Comparison of ENCODE assay signal across 8 mouse cellular contexts in the genomic region with DNA sequence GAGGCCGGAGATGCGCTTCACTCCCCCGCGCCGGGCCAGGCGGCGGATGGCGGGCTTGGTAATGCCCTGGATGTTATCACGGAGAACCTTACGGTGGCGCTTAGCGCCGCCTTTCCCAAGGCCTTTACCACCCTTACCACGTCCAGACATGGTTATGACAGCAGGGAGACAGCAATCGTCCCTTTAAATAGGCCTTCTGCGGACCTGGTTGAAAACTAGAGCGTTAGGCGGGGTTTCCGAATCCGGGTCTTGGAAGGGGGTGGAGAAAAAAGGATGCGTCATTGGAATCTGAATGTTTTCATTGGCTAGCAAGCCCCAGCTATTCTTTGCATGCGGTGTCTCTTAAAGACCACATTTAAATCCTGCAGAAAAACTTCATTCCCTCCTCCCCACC. TPM values are rescaled to one million over a fixed set of nuclear protein-coding genes. Genes with fewer than 3 reads are reported as not detected.
DNase-seq lines count a peak whose midpoint lies in the region; ATAC-seq and TF ChIP-seq lines count a peak whose summit lies in the region.

Hist1h4c (minus strand) TSS at position 155 of the 394 bp plus-strand sequence.

- H3K9ac ChIP-seq in CH12.LX (ENCODE audit: insufficient read depth, low read depth): peak within 1 kb of the TSS; percentile 67
- H3K9ac ChIP-seq in forebrain, embryonic 11.5 days (ENCODE audit: low read length): peak within 1 kb of the TSS; percentile 43
- peak within 1 kb of the TSS; percentile 68 for H3K9ac ChIP-seq in heart, embryonic 16.5 days (ENCODE audit: low read length)
- H3K9ac ChIP-seq in liver, embryonic 15.5 days: peak within 1 kb of the TSS; percentile 66
- H3K9ac ChIP-seq in neural tube, embryonic 12.5 days: peak within 1 kb of the TSS; percentile 54

- H3K9me3 ChIP-seq in CH12.LX (replicated peaks; ENCODE audit: low read length): no peaks in the 10 kb centered on the region
- no peaks in the 10 kb centered on the region for H3K9me3 ChIP-seq in forebrain, embryonic 11.5 days (ENCODE audit: control insufficient read depth, low read length)
- no peaks in the 10 kb centered on the region for H3K9me3 ChIP-seq in heart, embryonic 16.5 days (replicated peaks; ENCODE audit: control insufficient read depth, low read length)
- no peaks in the 10 kb centered on the region for H3K9me3 ChIP-seq in liver, embryonic 15.5 days (replicated peaks)
- H3K9me3 ChIP-seq in neural tube, embryonic 12.5 days: no peaks in the 10 kb centered on the region

- peak within 1 kb of the TSS; percentile 89 for H3K27ac ChIP-seq in CH12.LX (ENCODE audit: insufficient read depth, low read depth)
- peak within 1 kb of the TSS; percentile 81 for H3K27ac ChIP-seq in forebrain, embryonic 11.5 days (ENCODE audit: low read depth, low read length)
- H3K27ac ChIP-seq in heart, embryonic 16.5 days (ENCODE audit: low read length): peak within 1 kb of the TSS; percentile 92
- peak within 1 kb of the TSS; percentile 99 for H3K27ac ChIP-seq in liver, embryonic 15.5 days (replicated peaks)
- H3K27ac ChIP-seq in neural tube, embryonic 12.5 days: peak within 1 kb of the TSS; percentile 70

- 0% methylated on average over 19 of the region's 22 CpGs for WGBS in forebrain, embryonic 11.5 days
- under 1% methylated on average over 20 of the region's 22 CpGs for WGBS in heart, embryonic 16.5 days
- WGBS in liver, embryonic 15.5 days (ENCODE audit: insufficient replicate concordance): under 1% methylated on average over 22 of the region's 22 CpGs
- under 1% methylated on average over 20 of the region's 22 CpGs for WGBS in neural tube, embryonic 12.5 days

- DNase-seq in CH12.LX (ENCODE audit: extremely low read depth): peak; percentile 98
- DNase-seq in c-Kit-positive CD71-positive TER-119-negative erythroid progenitor cells, embryonic 14.5 days (ENCODE audit: low read depth): peak; percentile 97
- peak; percentile 97 for DNase-seq in forebrain, embryonic 11.5 days (ENCODE audit: low spot score)
- DNase-seq in kidney, postnatal 36 days: peak; percentile 97 to 98
- peak; percentile 99 for DNase-seq in telencephalon, adult 2 months (ENCODE audit: low read depth, low spot score)

- TF ChIP-seq EP300 in CH12.LX (IDR thresholded peaks at IDR 0.05; ENCODE audit: low read length): no peak

- no peaks in the 10 kb centered on the region for H3K36me3 ChIP-seq in CH12.LX (replicated peaks in 1 of 2; ENCODE audit: control insufficient read depth in 1 of 2, insufficient read depth in 1 of 2, low read length in 1 of 2)
- no peaks in the 10 kb centered on the region for H3K36me3 ChIP-seq in forebrain, embryonic 11.5 days (ENCODE audit: control insufficient read depth, insufficient read depth, low read length)
- H3K36me3 ChIP-seq in heart, embryonic 16.5 days (ENCODE audit: control insufficient read depth, insufficient read depth): no peaks in the 10 kb centered on the region
- peaks cover 1% of the 10 kb centered on the region; the same call in 1 of the 2 replicates for H3K36me3 ChIP-seq in liver, embryonic 15.5 days (replicated peaks)
- H3K36me3 ChIP-seq in neural tube, embryonic 12.5 days: no peaks in the 10 kb centered on the region

- peak; percentile 96 for ATAC-seq in forebrain, embryonic 11.5 days (replicated peaks; ENCODE audit: low FRiP score)
- peak; percentile 96 for ATAC-seq in heart, embryonic 16.5 days (replicated peaks; ENCODE audit: extremely low read depth, insufficient read depth, low FRiP score)
- peak; percentile 90 for ATAC-seq in liver, embryonic 15.5 days (ENCODE audit: insufficient read depth)
- ATAC-seq in neural tube, embryonic 12.5 days (ENCODE audit: low FRiP score, low read depth): peak; percentile 95

- no peaks in the 10 kb centered on the region for H3K79me2 ChIP-seq in CH12.LX (replicated peaks; ENCODE audit: control insufficient read depth, extremely low read depth, insufficient read depth, poor library complexity, severe bottlenecking)

- in situ Hi-C loops in CH12.LX (cut with MboI; ENCODE audit: low pct_ligation_motif_present, low pct_unique_long_range_greater_than_20kb, low sequenced_read_pairs): no loop called here

- H3K4me2 ChIP-seq in CH12.LX (ENCODE audit: insufficient read depth, low read depth, poor library complexity, severe bottlenecking): peak within 1 kb of the TSS; percentile 93; the same call in 1 of the 2 replicates
- H3K4me2 ChIP-seq in forebrain, embryonic 11.5 days (ENCODE audit: low read depth, low read length, severe bottlenecking): peak within 1 kb of the TSS; percentile 45
- H3K4me2 ChIP-seq in heart, embryonic 16.5 days (ENCODE audit: low read depth, low read length): peak within 1 kb of the TSS; percentile 85
- peak within 1 kb of the TSS; percentile 70 for H3K4me2 ChIP-seq in liver, embryonic 15.5 days
- peak within 1 kb of the TSS; percentile 77 for H3K4me2 ChIP-seq in neural tube, embryonic 12.5 days (replicated peaks)

- peak; percentile 100 for TF ChIP-seq POLR2A in CH12.LX (IDR thresholded peaks at IDR 0.05; ENCODE audit: low read depth, low read length)

- peak within 1 kb of the TSS; percentile 26 to 47 (median 32) for H3K4me3 ChIP-seq in CH12.LX (replicated peaks in 1 of 3; ENCODE audit: low read depth in 2 of 3, low read length in 2 of 3, poor library complexity in 1 of 3)
- peak within 1 kb of the TSS; percentile 36 for H3K4me3 ChIP-seq in forebrain, embryonic 11.5 days (ENCODE audit: low read depth, low read length)
- peak within 1 kb of the TSS; percentile 59 for H3K4me3 ChIP-seq in heart, embryonic 16.5 days (ENCODE audit: low read length)
- peak within 1 kb of the TSS; percentile 58 for H3K4me3 ChIP-seq in liver, embryonic 15.5 days (replicated peaks)
- H3K4me3 ChIP-seq in neural tube, embryonic 12.5 days: peak within 1 kb of the TSS; percentile 41

- TF ChIP-seq CTCF in CH12.LX (conservative IDR thresholded peaks at IDR 0.05 in 1 of 2, IDR thresholded peaks at IDR 0.05 in 1 of 2; ENCODE audit: low read depth in 2 of 2, low read length in 2 of 2): no peak

- H3K4me1 ChIP-seq in CH12.LX (ENCODE audit: control insufficient read depth in 1 of 2, insufficient read depth in 2 of 2): peaks cover 2 to 49% of the 10 kb centered on the region in 2 experiments; a peak in 2 of 4 replicates
- H3K4me1 ChIP-seq in forebrain, embryonic 11.5 days (replicated peaks; ENCODE audit: control insufficient read depth, insufficient read depth, low read length): no peaks in the 10 kb centered on the region
- peaks cover 6% of the 10 kb centered on the region; the same call in 1 of the 2 replicates for H3K4me1 ChIP-seq in heart, embryonic 16.5 days (ENCODE audit: control insufficient read depth, insufficient read depth, low read length)
- peaks cover 49% of the 10 kb centered on the region for H3K4me1 ChIP-seq in liver, embryonic 15.5 days (replicated peaks)
- H3K4me1 ChIP-seq in neural tube, embryonic 12.5 days: peaks cover 6% of the 10 kb centered on the region; the same call in 1 of the 2 replicates

- TF ChIP-seq RAD21 in CH12.LX (IDR thresholded peaks at IDR 0.05; ENCODE audit: low read depth, low read length): no peak

- no peaks in the 10 kb centered on the region for H3K27me3 ChIP-seq in CH12.LX (replicated peaks)
- no peaks in the 10 kb centered on the region for H3K27me3 ChIP-seq in forebrain, embryonic 11.5 days (ENCODE audit: control insufficient read depth, insufficient read depth, low read length)
- no peaks in the 10 kb centered on the region for H3K27me3 ChIP-seq in heart, embryonic 16.5 days (ENCODE audit: control insufficient read depth, insufficient read depth, low read length)
- no peaks in the 10 kb centered on the region for H3K27me3 ChIP-seq in liver, embryonic 15.5 days
- no peaks in the 10 kb centered on the region for H3K27me3 ChIP-seq in neural tube, embryonic 12.5 days (replicated peaks)

- dilution Hi-C loops in CH12.LX (cut with MboI; ENCODE audit: extremely low pct_ligation_motif_present, extremely low pct_unique_long_range_greater_than_20kb, low sequenced_read_pairs): loop anchor here (10.0 kb wide), 1 partner anchor 47 kb away; the partner anchor contains the start of genes Hist1h2bb and Hist1h3c

TF ChIP-seq in CH12.LX, 34 proteins besides CTCF, POLR2A, EP300 and RAD21 (continues in another document):
- TF ChIP-seq TBP (conservative IDR thresholded peaks at IDR 0.05; ENCODE audit: low read depth, low read length) (peak; percentile 99), NELFE (IDR thresholded peaks at IDR 0.05; ENCODE audit: low read depth, low read length) (peak; percentile 100), ZNF384 (IDR thresholded peaks at IDR 0.05; ENCODE audit: low read depth, low read length) (peak; percentile 27; the same call in 1 of the 2 replicates), UBTF (IDR thresholded peaks at IDR 0.05; ENCODE audit: low read depth, low read length) (peak; percentile 98), CHD2 (IDR thresholded peaks at IDR 0.05; ENCODE audit: low read length) (peak; percentile 62; the same call in 1 of the 2 replicates), E2F4 (IDR thresholded peaks at IDR 0.05; ENCODE audit: insufficient replicate concordance, low read depth, low read length) (peak; percentile 77; the same call in 1 of the 2 replicates), ZKSCAN1 (IDR thresholded peaks at IDR 0.05; ENCODE audit: borderline replicate concordance, low read depth, low read length) (no peak), TCF12 (IDR thresholded peaks at IDR 0.05; ENCODE audit: low read depth, low read length) (peak; percentile 95), SIN3A (IDR thresholded peaks at IDR 0.05; ENCODE audit: low read length) (peak; percentile 98), CHD1 (IDR thresholded peaks at IDR 0.05; ENCODE audit: low read depth, low read length) (0 out of 2 replicates have a peak, but pooled peaks have one; percentile 18), JUN (IDR thresholded peaks at IDR 0.05; ENCODE audit: insufficient read depth, low read depth, low read length) (no peak), SMC3 (IDR thresholded peaks at IDR 0.05; ENCODE audit: low read depth, low read length) (no peak), NRF1 (IDR thresholded peaks at IDR 0.05; ENCODE audit: low read depth, low read length) (peak; percentile 50; the same call in 1 of the 2 replicates), USF2 (conservative IDR thresholded peaks at IDR 0.05; ENCODE audit: low read depth, low read length) (no peak), BHLHE40 (IDR thresholded peaks at IDR 0.05; ENCODE audit: low read depth, low read length) (peak; percentile 37; the same call in 1 of the 2 replicates), ZC3H11A (IDR thresholded peaks at IDR 0.05; ENCODE audit: low read depth, low read length) (no peak), HCFC1 (IDR thresholded peaks at IDR 0.05; ENCODE audit: low read depth, low read length) (peak; percentile 87)

RNA-seq across cellular contexts. Expression of gene Hist1h4c, which starts in this region (rescaled TPM):
- 1,176 and 1,374 TPM in 2 replicates for total RNA-seq in CH12.LX (2012; rRNA removed)
- 3.9 and 6.9 TPM in 2 replicates for total RNA-seq in CH12.LX (2014; rRNA removed)
- 0.76 and 1.2 TPM in 2 replicates for polyA plus RNA-seq in CH12.LX (2012; ENCODE audit: insufficient read length, low read depth)
- polyA plus RNA-seq in forebrain, embryonic 11.5 days (2014; fragmentation: Nextera tagmentation; extraction: Ambion mirVana): 6.0 and 6.8 TPM in 2 replicates
- 1.9 and 2.8 TPM in 2 replicates for polyA plus RNA-seq in heart, embryonic 16.5 days (2015; fragmentation: Nextera tagmentation; extraction: Ambion mirVana)
- 7.3 and 8.8 TPM in 2 replicates for polyA plus RNA-seq in liver, embryonic 15.5 days (2015; fragmentation: Nextera tagmentation; extraction: Ambion mirVana)
- 5.1 and 7.8 TPM in 2 replicates for polyA plus RNA-seq in neural tube, embryonic 12.5 days (2016; fragmentation: Nextera tagmentation; extraction: Ambion mirVana)

Comparison
In these comparisons a context has a peak if more than half of its experiments do, and no peak if none do; other contexts are left out.
1. Peak in every context shown above with its lines: DNase-seq, ATAC-seq, H3K4me3 ChIP-seq and H3K27ac ChIP-seq.